Mouse (Mus musculus) spleen, embryonic (tissue): ENCODE results near the gene Dusp13.

Source experiments
- CTCF ChIA-PET: fragments of 350-600 bp; sonication (Branson Sonifier 250); formaldehyde crosslinking; loops from one replicate; lab custom pipeline; 2022; lab: Charles Lee

The Dusp13 gene

GRCm38 (mm10) chr14:21747436-21748141, 3.4 kb downstream of the Dusp13 start:
- CTCF ChIA-PET: interaction anchor here (0.6 kb wide), 1 partner anchor 497 kb away, joined by 5 read pairs; no protein-coding TSS in a partner anchor

- CTCF ChIA-PET: no interaction called here
Measured at GRCm38 (mm10) chr14:21746846-21747245, 4.1 kb downstream of the Dusp13 start.

- CTCF ChIA-PET: no interaction called here
Measured at GRCm38 (mm10) chr14:21746251-21746650, 4.7 kb downstream of the Dusp13 start.

GRCm38 (mm10) chr14:21745149-21745548, 5.8 kb downstream of the Dusp13 start:
- CTCF ChIA-PET: no interaction called here

GRCm38 (mm10) chr14:21744169-21744568, 6.8 kb downstream of the Dusp13 start:
- CTCF ChIA-PET: no interaction called here

GRCm38 (mm10) chr14:21742441-21742840, 8.5 kb downstream of the Dusp13 start:
- CTCF ChIA-PET: interaction anchor here (1.2 kb wide), 1 partner anchor 606 kb away, joined by 8 read pairs; no protein-coding TSS in a partner anchor

- CTCF ChIA-PET: interaction anchor here (1.2 kb wide), 1 partner anchor 605 kb away, joined by 8 read pairs; no protein-coding TSS in a partner anchor
Measured at GRCm38 (mm10) chr14:21741786-21742185, 9.2 kb downstream of the Dusp13 start.

GRCm38 (mm10) chr14:21741314-21741713, 9.7 kb downstream of the Dusp13 start:
- CTCF ChIA-PET: no interaction called here

GRCm38 (mm10) chr14:21740345-21740744, 10.6 kb downstream of the Dusp13 start:
- CTCF ChIA-PET: interaction anchor here (1.3 kb wide), 1 partner anchor 12 kb away, joined by 3 read pairs; no protein-coding TSS in a partner anchor

- CTCF ChIA-PET: no interaction called here
Measured at GRCm38 (mm10) chr14:21733131-21733905, 17.7 kb downstream of the Dusp13 start.

GRCm38 (mm10) chr14:21729936-21730335, 21.0 kb downstream of the Dusp13 start:
- CTCF ChIA-PET: interaction anchor here (0.6 kb wide), 1 partner anchor 538 kb away, joined by 3 read pairs; no protein-coding TSS in a partner anchor

- CTCF ChIA-PET: no interaction called here
Measured at GRCm38 (mm10) chr14:21729031-21729732, 21.8 kb downstream of the Dusp13 start.

GRCm38 (mm10) chr14:21722021-21722698, 28.8 kb downstream of the Dusp13 start:
- CTCF ChIA-PET: no interaction called here

- CTCF ChIA-PET: no interaction called here
Measured at GRCm38 (mm10) chr14:21720430-21721205, 30.4 kb downstream of the Dusp13 start.

GRCm38 (mm10) chr14:21719646-21720383, 31.2 kb downstream of the Dusp13 start:
- CTCF ChIA-PET: no interaction called here

GRCm38 (mm10) chr14:21714486-21714885, 36.5 kb downstream of the Dusp13 start, which contains the start of gene Dupd1:
Gene Dupd1, minus strand, starts transcription at chr14:21714576.
- CTCF ChIA-PET: no interaction called here

- CTCF ChIA-PET: no interaction called here
Measured at GRCm38 (mm10) chr14:21711231-21711630, 39.8 kb downstream of the Dusp13 start.

GRCm38 (mm10) chr14:21709545-21709944, 41.4 kb downstream of the Dusp13 start:
- CTCF ChIA-PET: no interaction called here

- CTCF ChIA-PET: no interaction called here
Measured at GRCm38 (mm10) chr14:21706759-21707571, 44.0 kb downstream of the Dusp13 start.
